Mouse (Mus musculus) gastrocnemius, postnatal 25 days (tissue): ENCODE data around the gene F12. TPM values are rescaled to one million over a fixed set of nuclear protein-coding genes. Genes with fewer than 3 reads are reported as not detected.
A peak's percentile ranks its signal among the peaks of the same experiment; 100 is the strongest.

Experiments
- DNase-seq: peaks from one replicate; pipeline ENCODE4 v3.0.0; 2022
- total RNA-seq, 2 experiments: library from RNA; stranded (reverse); gene quantifications; 1 replicate in 1 of 2; 2 replicates in 1 of 2; pipeline ENCODE4 v1.2.3; 2021

The F12 gene
- total RNA-seq, 2 experiments from 2014 or later, result not detected

- no peak for DNase-seq
Measured at GRCm38 (mm10) chr13:55413333-55413732, 13.3 kb downstream of the F12 start.

DNA sequence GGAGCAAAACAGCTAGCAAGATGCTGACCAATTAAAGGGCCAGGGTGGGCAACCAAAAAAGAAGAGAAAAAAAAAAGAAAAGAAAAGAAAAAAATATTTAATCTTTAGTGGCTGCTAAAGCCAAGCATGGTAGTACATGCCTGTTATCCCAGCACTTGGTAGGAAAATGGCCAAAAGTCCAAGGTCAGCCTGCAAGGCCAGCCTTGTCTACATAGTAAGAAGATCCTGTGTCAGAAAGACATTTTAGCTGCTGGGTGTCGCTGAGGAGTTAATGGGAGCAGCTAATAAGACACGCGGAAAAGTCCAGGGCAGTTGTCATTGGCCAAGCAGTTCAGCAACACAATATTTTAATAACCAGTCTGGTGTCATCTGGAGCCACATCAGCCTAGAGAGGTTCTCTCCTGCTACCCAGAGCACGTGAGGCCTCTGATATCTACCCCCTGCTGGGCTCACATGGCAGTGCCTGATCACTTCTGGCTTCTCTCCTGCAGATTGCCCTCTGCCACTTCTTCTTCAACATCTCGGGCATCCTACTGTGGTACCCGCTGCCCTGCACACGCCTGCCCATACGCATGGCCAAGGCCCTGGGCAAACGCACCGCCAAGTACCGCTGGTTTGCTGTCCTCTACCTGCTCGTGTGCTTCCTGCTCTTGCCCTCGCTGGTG lies 13.8 kb downstream of the F12 start:
- DNase-seq, result no peak

DNA sequence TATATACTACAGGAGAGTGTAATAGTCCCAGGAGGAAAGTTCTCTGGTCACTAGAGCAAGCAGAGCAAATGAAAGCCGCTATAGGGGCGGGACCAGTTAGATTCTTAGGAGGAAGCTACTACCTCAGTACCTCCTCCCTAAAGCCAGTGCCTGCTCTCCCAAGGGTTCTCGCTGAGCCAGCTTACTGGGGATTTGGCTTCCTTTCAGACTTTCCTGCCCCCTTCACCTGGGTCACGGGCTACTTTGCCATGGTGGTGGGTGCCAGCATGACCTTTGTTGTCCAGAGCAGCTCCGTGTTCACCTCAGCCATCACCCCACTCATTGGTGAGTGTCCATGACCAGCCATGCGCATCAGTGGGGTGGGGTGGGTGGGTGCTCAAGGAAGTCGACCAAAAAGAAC lies 14.8 kb downstream of the F12 start:
- DNase-seq, result no peak

DNA sequence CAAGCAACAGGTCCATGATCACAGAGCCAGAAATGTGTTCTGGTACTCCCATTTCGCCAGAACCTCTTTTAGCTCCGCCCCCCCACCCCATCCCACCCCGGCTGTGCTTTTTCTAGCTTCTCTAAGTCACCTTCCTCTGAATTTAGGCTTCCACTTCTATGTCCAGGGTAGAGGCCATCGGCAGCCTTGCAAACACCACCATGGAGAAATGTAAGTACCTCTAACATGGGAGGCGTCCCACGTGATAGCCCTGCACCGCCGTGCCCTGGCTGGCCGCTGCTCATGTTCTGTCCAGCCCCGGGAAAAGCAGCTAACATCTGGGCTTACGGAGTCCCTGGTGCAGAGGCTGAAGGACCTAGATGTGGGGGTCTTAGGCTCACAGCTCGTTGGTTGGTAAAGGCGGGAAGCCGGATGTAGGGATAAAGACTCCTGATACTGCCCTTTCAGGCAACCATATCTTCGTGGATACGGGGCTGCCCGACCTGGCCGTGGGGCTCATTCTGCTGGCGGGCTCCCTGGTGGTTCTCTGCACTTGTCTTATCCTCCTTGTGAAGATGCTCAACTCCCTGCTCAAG lies 18.0 kb downstream of the F12 start:
- DNase-seq, result no peak

DNA sequence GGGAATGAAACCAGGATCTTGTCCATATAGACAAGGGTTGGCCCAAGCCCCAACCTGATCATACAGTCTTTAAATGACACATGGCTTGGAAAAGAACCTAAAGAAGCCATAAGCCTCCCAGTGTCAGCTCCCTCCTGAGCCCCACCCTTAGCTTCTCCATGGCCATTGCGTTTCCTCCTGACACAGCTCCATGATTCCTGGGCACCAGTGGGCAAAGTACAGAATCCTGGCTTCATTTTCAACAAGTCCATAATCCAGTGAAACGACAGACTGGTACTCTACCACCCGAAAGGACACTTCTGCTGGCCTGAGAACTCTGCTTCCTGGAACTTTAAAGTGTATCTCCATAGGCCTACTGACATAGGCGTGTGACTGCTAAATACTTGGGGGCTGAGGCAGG lies 19.3 kb downstream of the F12 start:
- DNase-seq, result no peak

DNA sequence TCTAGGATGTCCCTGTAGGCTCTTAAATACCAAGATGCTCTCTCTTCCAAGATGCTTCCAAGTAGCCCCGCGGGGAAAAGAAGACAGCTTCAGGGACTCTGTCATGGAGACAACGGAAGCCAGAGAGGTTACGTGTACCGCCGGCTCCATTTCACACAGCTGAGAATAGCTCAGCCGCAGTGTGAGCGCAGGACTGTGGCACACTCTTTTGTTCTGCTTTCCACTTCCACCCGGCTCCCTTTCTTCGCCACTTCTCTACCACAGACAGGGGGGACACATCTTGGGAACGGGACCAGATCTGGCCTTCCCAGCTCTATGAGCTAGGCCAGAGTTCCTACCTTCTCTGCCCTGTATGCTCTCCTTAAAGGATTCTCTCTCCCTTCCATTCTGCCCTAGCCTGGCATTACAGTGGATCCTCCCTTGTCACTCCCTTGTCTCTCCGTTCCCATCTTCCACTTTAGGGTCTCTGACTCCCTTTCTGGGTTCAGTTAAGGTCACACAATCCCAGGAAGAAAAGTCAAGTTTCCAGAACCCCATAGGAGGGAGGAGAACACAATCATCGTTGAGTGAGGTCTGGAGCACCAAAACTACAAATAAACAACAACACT lies 20.7 kb downstream of the F12 start:
- DNase-seq, result no peak

GRCm38 (mm10) chr13:55404853-55405782 lies 21.5 kb downstream of the F12 start:
- peak; percentile 49 for DNase-seq

- DNase-seq, result no peak
Measured at GRCm38 (mm10) chr13:55403935-55404852, 22.4 kb downstream of the F12 start.

DNA sequence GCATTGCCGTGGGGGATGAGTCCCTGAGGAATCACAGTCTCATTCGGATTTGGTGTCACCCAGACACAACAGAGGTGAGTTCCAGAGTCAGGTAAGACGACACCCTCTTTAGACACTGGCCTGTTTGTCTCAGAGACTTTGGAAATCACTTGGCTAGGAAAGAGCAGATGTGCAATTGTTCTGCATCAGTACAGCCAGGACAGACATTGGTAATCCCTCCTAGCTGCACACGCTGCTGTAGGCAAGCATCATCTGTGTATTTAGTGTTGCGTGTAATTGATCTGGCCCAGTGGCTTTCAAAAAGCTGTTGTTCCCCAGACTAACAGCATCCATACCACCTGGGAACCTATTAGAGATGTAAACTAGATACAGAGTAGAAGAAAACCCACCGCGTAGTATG lies 23.3 kb downstream of the F12 start:
- no peak for DNase-seq

GRCm38 (mm10) chr13:55400039-55400346 lies 26.6 kb downstream of the F12 start:
- DNase-seq, result no peak

DNA sequence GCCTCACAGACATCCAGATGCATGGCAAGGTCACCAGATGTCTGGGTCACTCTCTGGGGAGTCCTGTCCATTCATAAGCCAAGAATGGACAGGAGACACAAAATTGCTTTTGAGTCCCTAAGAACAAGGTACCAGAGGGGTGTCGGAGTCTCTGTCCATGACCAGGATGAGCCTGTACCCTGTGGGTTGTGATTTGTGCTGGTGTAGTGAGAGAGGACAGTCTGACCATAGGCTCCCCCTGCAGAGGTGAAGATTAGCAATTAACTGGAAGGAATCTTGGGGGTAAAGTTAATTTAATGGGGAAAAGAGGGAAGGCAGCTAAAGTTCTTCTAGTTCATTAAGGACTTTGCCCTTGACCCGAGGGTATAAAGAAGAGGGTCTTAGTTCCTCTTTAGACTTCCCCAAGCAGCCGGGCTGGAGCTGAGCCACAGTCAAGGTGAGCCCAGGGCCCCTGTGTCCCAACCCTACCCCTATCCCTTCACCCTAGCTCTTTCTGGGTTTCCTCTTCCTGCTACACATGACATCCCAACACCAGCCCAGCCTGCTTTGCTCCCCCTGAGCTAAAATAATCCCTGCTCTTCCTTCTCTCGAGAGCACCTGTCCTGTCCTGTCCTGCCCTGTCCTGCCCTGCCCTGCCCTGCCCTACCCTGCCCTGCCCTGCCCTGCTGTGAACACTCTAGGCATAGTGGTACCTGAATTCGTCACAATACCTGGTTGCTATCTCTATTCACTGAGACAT lies 27.1 kb downstream of the F12 start:
- no peak for DNase-seq

DNA sequence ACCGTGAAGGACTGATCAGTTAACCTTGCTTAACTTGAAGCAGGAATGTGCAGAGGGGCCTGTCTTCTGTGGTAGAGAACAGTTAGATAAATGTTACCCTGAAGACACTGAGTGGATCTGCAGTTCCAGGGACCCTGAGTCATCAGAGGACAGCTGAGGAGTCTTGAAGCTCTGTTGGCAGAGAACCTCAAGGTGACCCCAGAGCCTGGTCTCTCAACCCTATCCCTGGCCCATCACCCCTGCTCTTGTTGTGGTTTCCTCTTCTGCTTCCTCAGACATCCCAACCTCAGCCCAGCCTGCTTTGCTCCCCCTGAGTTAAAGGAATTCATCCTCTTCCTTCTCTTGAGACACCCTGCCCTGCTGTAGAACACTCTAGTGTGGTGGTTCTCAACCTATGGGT lies 28.5 kb downstream of the F12 start, which contains the start of gene Slc34a1:
Gene Slc34a1 (plus strand): TSS at position 100 of the 400 bp plus-strand sequence.
- DNase-seq, result no peak

DNA sequence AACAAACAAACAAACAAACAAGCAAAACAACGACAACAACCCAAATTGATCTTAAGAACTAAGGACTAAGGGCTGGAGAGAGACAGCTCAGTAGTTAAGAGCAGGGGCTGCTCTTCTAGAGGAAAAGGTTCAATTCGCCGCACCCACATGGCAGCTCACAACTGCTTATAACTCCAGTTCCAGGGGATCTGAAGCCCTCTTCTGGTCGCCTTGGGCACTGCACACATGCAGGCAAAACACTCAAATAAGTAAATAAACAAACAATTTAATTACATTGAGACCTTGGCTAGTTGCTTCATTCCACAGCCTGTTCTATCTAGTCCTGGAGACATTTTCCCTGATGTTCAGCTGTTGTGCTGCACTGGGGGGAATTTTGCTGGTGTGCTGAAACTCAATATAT lies 33.7 kb downstream of the F12 start:
- no peak for DNase-seq

DNA sequence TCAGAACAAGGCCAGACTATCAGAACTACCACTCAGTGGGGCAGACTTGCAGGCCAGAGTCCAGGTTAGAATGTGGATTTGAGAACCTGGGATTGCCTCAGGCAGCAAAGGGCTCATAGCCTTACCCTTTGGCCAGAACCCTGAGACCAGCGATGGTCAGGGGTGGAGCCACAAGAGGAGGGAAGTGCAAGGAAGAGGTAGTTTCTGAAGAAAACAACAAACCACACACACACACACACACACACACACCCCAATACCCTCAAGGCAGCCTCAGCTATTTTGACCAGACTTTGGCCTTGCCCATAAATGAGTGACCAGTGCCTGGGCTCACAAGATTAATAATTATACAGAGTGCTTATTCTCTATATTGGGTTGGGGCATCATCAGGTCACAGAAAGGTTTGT lies 35.0 kb downstream of the F12 start:
- no peak for DNase-seq

GRCm38 (mm10) chr13:55390644-55391043 lies 35.9 kb downstream of the F12 start:
- DNase-seq, result no peak

- DNase-seq, result no peak
Measured at GRCm38 (mm10) chr13:55381790-55382189, 44.8 kb downstream of the F12 start.

GRCm38 (mm10) chr13:55378907-55379580 lies 47.5 kb downstream of the F12 start:
- no peak for DNase-seq

- no peak for DNase-seq
Measured at GRCm38 (mm10) chr13:55375877-55376276, 50.7 kb downstream of the F12 start.

DNA sequence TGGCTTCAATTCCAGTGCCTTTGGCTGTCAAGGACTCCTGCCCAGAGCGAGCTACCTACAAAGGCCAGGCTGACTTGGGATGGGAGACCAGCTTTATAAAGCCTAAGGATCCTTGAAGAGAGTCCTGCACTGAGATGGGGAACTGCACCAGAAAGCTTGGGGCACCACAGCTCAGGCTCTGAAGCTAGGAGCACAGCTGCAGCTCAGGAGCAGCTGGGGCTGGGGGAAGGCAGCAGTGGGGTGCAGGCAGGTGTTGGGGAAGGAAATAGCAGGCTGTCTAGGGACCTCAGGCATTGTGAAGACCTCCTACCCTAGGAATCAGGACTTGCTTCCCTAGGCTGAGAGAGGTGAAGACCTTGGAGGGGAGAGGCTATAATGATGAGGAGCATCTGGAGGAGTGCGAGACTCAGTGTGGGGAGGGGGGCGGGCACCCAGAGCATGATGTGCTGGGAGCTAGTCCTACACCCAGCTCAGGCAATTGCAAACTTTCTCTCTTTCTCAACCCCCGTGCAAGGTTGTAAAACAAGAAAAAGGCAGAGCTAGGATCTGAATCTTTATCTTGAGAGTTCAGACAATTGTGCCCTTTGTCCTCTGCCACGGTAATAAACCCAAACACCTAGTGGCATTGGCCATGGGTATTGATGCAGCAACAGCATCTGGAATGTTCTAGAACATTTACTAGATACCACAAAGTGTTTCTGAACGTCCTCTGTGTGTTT lies 52.2 kb downstream of the F12 start:
- no peak for DNase-seq

- no peak for DNase-seq
Measured at GRCm38 (mm10) chr13:55371740-55372139, 54.9 kb downstream of the F12 start.
